8 mouse cellular contexts compared by ENCODE assay signal in the genomic region with DNA sequence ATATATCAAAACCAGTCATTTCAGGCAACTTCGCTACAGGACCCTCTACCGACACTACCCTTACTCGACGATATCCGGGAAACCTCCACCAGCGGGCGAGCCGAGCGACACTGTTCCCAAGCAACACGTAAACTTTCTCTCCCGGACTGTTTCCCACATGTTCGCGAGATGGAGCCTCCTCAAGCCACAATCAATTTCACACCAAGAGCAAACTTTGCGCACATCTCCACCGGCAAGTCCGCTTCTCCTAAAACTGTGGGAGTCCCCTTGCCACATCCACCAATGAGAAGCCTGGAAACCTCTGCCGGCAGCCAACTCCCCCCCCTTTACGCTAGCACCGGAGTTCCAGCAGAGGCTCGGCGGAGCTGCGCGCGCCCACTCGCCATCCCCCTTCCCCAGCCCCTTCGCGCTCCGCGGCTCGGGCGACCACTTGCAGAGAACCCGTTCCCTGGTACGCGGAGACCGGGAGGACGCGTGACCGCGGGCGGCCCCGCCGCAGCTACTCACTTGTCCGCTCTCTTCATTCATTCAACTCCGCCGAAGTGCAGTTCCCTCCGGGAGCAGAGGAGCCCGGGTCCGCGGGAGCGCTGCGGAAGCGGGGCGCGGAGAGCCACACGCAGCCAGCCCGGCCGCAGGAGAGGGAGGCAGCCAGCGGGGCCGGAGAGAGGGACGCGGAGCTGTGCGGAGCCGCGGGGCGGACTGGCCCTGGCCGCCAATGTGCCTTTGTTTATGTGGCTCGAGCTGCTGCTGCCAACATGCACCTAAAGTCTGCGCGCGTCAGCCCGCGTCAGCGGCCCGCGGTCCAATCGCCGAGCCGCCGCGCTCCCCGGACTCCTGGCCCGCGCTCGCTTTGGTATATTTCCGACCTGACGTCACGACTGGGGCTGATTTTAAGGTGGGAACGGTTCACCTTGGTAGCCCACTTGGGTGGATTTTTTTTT. TPM values are rescaled to one million over a fixed set of nuclear protein-coding genes. Genes with fewer than 3 reads are reported as not detected.
DNase-seq lines count a peak whose midpoint lies in the region; ATAC-seq and TF ChIP-seq lines count a peak whose summit lies in the region.

No protein-coding gene starts in this region.

- peaks cover 26% of the 10 kb centered on the region for H3K4me1 ChIP-seq in embryonic facial prominence, embryonic 15.5 days
- H3K4me1 ChIP-seq in heart, embryonic 13.5 days = peaks cover 25% of the 10 kb centered on the region
- H3K4me1 ChIP-seq in kidney, postnatal 0 days (replicated peaks; ENCODE audit: insufficient read depth, low read length) = 0 out of 2 replicates have a peak, but pooled peaks cover 6% of the 10 kb centered on the region
- peaks cover 31% of the 10 kb centered on the region for H3K4me1 ChIP-seq in liver, embryonic 13.5 days (replicated peaks)

- under 1% methylated on average over 88 of the region's 88 CpGs for WGBS in embryonic facial prominence, embryonic 15.5 days
- WGBS in heart, embryonic 13.5 days = under 1% methylated on average over 88 of the region's 88 CpGs
- WGBS in kidney, postnatal 0 days = under 1% methylated on average over 79 of the region's 88 CpGs
- WGBS in liver, embryonic 13.5 days (ENCODE audit: insufficient replicate concordance) = under 1% methylated on average over 88 of the region's 88 CpGs

- H3K9ac ChIP-seq in embryonic facial prominence, embryonic 15.5 days = peak overlapping the region; percentile 44
- H3K9ac ChIP-seq in heart, embryonic 13.5 days = peak overlapping the region; percentile 90
- peak overlapping the region; percentile 53 for H3K9ac ChIP-seq in kidney, postnatal 0 days (ENCODE audit: low read depth, low read length)
- peak overlapping the region; percentile 69 for H3K9ac ChIP-seq in liver, embryonic 13.5 days

- H3K36me3 ChIP-seq in embryonic facial prominence, embryonic 15.5 days = no peaks in the 10 kb centered on the region
- H3K36me3 ChIP-seq in heart, embryonic 13.5 days = no peaks in the 10 kb centered on the region
- H3K36me3 ChIP-seq in kidney, postnatal 0 days (ENCODE audit: insufficient read depth, low read length) = no peaks in the 10 kb centered on the region
- no peaks in the 10 kb centered on the region for H3K36me3 ChIP-seq in liver, embryonic 13.5 days

- peak; percentile 87 for DNase-seq in 416B (ENCODE audit: low read depth)
- DNase-seq in adrenal gland, postnatal 14 days = peak; percentile 86
- DNase-seq in kidney, postnatal 0 days (ENCODE audit: low spot score) = peak; percentile 68
- peak; percentile 70 for DNase-seq in liver, embryonic 13.5 days
- peak; percentile 83 to 88 for DNase-seq in natural killer cell, adult 2 months (ENCODE audit: low spot score in 2 of 2)
- peak; percentile 55 for DNase-seq in telencephalon, adult 2 months (ENCODE audit: low read depth, low spot score)

- no peaks in the 10 kb centered on the region for H3K9me3 ChIP-seq in embryonic facial prominence, embryonic 15.5 days (replicated peaks)
- no peaks in the 10 kb centered on the region for H3K9me3 ChIP-seq in heart, embryonic 13.5 days
- no peaks in the 10 kb centered on the region for H3K9me3 ChIP-seq in kidney, postnatal 0 days (replicated peaks; ENCODE audit: low read length)
- no peaks in the 10 kb centered on the region for H3K9me3 ChIP-seq in liver, embryonic 13.5 days (replicated peaks)

- peak overlapping the region; percentile 100 for H3K4me2 ChIP-seq in embryonic facial prominence, embryonic 15.5 days (replicated peaks)
- H3K4me2 ChIP-seq in heart, embryonic 13.5 days = peak overlapping the region; percentile 99
- H3K4me2 ChIP-seq in kidney, postnatal 0 days (ENCODE audit: low read length) = peak overlapping the region; percentile 99
- H3K4me2 ChIP-seq in liver, embryonic 13.5 days = peak overlapping the region; percentile 98

- H3K4me3 ChIP-seq in embryonic facial prominence, embryonic 15.5 days (replicated peaks) = peak overlapping the region; percentile 79
- H3K4me3 ChIP-seq in heart, embryonic 13.5 days = peak overlapping the region; percentile 84
- H3K4me3 ChIP-seq in kidney, postnatal 0 days (replicated peaks; ENCODE audit: low read depth, low read length) = peak overlapping the region; percentile 69
- H3K4me3 ChIP-seq in liver, embryonic 13.5 days (replicated peaks) = peak overlapping the region; percentile 74

- no peak for TF ChIP-seq CTCF in kidney, postnatal 0 days (IDR thresholded peaks at IDR 0.05; ENCODE audit: low read depth)

- peak overlapping the region; percentile 63; the same call in 1 of the 2 replicates for H3K27ac ChIP-seq in embryonic facial prominence, embryonic 15.5 days (replicated peaks)
- H3K27ac ChIP-seq in heart, embryonic 13.5 days (replicated peaks) = peak overlapping the region; percentile 49; the same call in 1 of the 2 replicates
- H3K27ac ChIP-seq in kidney, postnatal 0 days = 0 out of 2 replicates have a peak overlapping the region, but pooled peaks have one; percentile 8
- H3K27ac ChIP-seq in liver, embryonic 13.5 days = no peak overlapping the region

- peaks cover 47% of the 10 kb centered on the region for H3K27me3 ChIP-seq in embryonic facial prominence, embryonic 15.5 days
- H3K27me3 ChIP-seq in heart, embryonic 13.5 days (replicated peaks) = peaks cover 46% of the 10 kb centered on the region
- peaks cover 40% of the 10 kb centered on the region for H3K27me3 ChIP-seq in kidney, postnatal 0 days (ENCODE audit: insufficient read depth, low read length)
- peaks cover 63% of the 10 kb centered on the region for H3K27me3 ChIP-seq in liver, embryonic 13.5 days

- peak; percentile 69 for ATAC-seq in embryonic facial prominence, embryonic 15.5 days (ENCODE audit: insufficient number of reproducible peaks, low FRiP score, low TSS enrichment, low read depth)
- peak; percentile 47 for ATAC-seq in heart, embryonic 13.5 days (ENCODE audit: extremely low read depth, insufficient number of reproducible peaks, low FRiP score, low TSS enrichment)
- ATAC-seq in kidney, postnatal 0 days (replicated peaks; ENCODE audit: low FRiP score, low read depth) = peak; percentile 68
- peak; percentile 74 for ATAC-seq in liver, embryonic 13.5 days (ENCODE audit: low read depth)

RNA-seq across cellular contexts. Expression of gene Nr4a2, which starts 9.3 kb away (rescaled TPM):
- 6.8 and 48.2 TPM in 2 replicates for total RNA-seq in adrenal gland, postnatal 14 days (2021)
- polyA plus RNA-seq in embryonic facial prominence, embryonic 15.5 days (2015; fragmentation: Nextera tagmentation; extraction: Ambion mirVana) = 9.0 and 10.7 TPM in 2 replicates
- polyA plus RNA-seq in heart, embryonic 13.5 days (2015; fragmentation: Nextera tagmentation; extraction: Ambion mirVana) = 2.3 and 2.6 TPM in 2 replicates
- 1.9 and 2.0 TPM in 2 replicates for polyA plus RNA-seq in kidney, postnatal 0 days (2015; fragmentation: Nextera tagmentation; extraction: Ambion mirVana)
- 0.29 and 0.49 TPM in 2 replicates for polyA plus RNA-seq in liver, embryonic 13.5 days (2015; fragmentation: Nextera tagmentation; extraction: Ambion mirVana)
